Mouse (Mus musculus) spleen, adult 2 months (tissue): ENCODE data around the gene Kdm6b.
"Not testable (repeated sequence)": the region's sequence is repeated elsewhere in the genome, so short reads cannot be mapped to it uniquely, and the experiment has no call there.

Experiments
- CTCF ChIP-seq: fragments of 200-500 bp; IDR thresholded peaks from 2 replicates; pipeline ENCODE4 v1.5.1; 2011; ENCODE audit warnings: mild to moderate bottlenecking, inconsistent platforms; ENCODE audit not compliant: insufficient read depth, insufficient read length, insufficient replicate concordance; ENCODE audit errors: extremely low read depth
- POLR2A ChIP-seq: fragments of 200-500 bp; IDR thresholded peaks from 2 replicates; pipeline ENCODE4 v1.6.1; 2011; ENCODE audit warnings: low read depth, low read length, inconsistent platforms

DNA sequence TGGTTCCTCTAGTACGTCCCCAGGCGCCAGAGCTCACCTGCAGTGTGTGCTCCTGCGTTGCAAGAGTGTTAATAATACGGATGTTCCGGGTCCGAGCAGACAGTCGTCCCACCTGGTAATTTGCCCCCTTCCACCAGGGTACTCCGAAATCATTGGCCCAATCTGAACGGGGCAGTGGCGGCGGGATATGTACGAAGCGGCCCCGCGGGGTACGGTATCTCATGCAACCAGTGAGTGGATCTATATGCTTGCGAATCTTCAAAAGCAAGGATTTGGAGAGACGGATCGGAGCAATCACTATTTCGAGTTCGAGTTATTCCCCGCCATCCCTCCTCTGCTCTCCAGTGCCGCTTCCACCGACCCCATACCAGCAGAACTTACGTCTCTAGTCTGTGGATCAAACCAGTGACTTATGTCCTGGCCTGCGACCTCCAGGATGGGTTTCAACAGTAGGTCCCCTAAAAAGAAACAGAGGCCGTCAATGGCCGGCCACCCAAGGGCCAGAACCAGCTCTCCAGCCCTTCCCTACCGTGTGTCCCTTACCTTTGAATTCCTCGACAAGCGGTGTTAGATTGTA lies 18.8 kb downstream of the Kdm6b start:
- not testable (repeated sequence) for TF ChIP-seq CTCF, POLR2A
